Mouse (Mus musculus) heart, embryonic 14.5 days (tissue): ENCODE data around the gene Jund. TPM values are rescaled to one million over a fixed set of nuclear protein-coding genes. Genes with fewer than 3 reads are reported as not detected.

Experiments used
- ATAC-seq: fragments of 200-750 bp; cut with Nextera tagmentation; 2 replicates; pipeline ENCODE4 v1.8.0; 2017; ENCODE audit warnings: low read depth, moderate TSS enrichment; ENCODE audit not compliant: insufficient number of reproducible peaks, insufficient read depth, low FRiP score
- H3K27ac ChIP-seq, 2 experiments: fragments of 200-500 bp in 1 of 2; fragments of 300-500 bp in 1 of 2; sonication (generic) in 1 of 2; replicated peaks in 1 of 2; 2 replicates each; pipeline ENCODE4 v1.5.1; 2012 to 2014; ENCODE audit warnings: low read depth in 2 of 2, low read length in 2 of 2, control low read depth in 1 of 2, mild to moderate bottlenecking in 1 of 2, mixed read lengths in 1 of 2; ENCODE audit not compliant: control insufficient read depth in 1 of 2, insufficient read depth in 1 of 2
- H3K27me3 ChIP-seq: fragments of 300-500 bp; sonication (generic); 2 replicates; pipeline ENCODE4 v1.6.1; 2014; ENCODE audit warnings: mild to moderate bottlenecking, low read length, control low read depth; ENCODE audit not compliant: control insufficient read depth, insufficient read depth
- H3K36me3 ChIP-seq: fragments of 300-500 bp; sonication (generic); 2 replicates; pipeline ENCODE4 v1.6.1; 2014; ENCODE audit warnings: mild to moderate bottlenecking, control low read depth, low read length, mixed read lengths; ENCODE audit not compliant: control insufficient read depth, insufficient read depth
- H3K4me1 ChIP-seq, 2 experiments: fragments of 200-500 bp in 1 of 2; fragments of 300-500 bp in 1 of 2; sonication (generic) in 1 of 2; 2 replicates each; pipeline ENCODE4 v1.6.1; 2012 to 2014; ENCODE audit warnings: low read length in 2 of 2, control low read depth in 1 of 2, mixed read lengths in 1 of 2; ENCODE audit not compliant: control insufficient read depth in 2 of 2, insufficient read depth in 2 of 2
- H3K4me2 ChIP-seq: fragments of 300-500 bp; sonication (generic); 2 replicates; pipeline ENCODE4 v1.6.1; 2014; ENCODE audit warnings: mild to moderate bottlenecking, low read length
- H3K4me3 ChIP-seq, 2 experiments: fragments of 200-500 bp in 1 of 2; fragments of 300-500 bp in 1 of 2; sonication (generic) in 1 of 2; 2 replicates each; pipeline ENCODE4 v1.5.1; 2012 to 2014; ENCODE audit warnings: low read length in 2 of 2, mild to moderate bottlenecking in 2 of 2, control low read depth in 1 of 2, low read depth in 1 of 2, moderate library complexity in 1 of 2; ENCODE audit not compliant: control insufficient read depth in 1 of 2, insufficient read depth in 1 of 2
- H3K9ac ChIP-seq: fragments of 300-500 bp; sonication (generic); 2 replicates; pipeline ENCODE4 v1.6.1; 2014; ENCODE audit warnings: mild to moderate bottlenecking, low read length
- H3K9me3 ChIP-seq: fragments of 300-500 bp; sonication (generic); 2 replicates; pipeline ENCODE4 v1.6.1; 2016; ENCODE audit warnings: low read length, control low read depth; ENCODE audit not compliant: control insufficient read depth
- WGBS: fragments of 180-500 bp; shearing (Covaris S2); extraction: QIAGEN DNeasy Blood & Tissue Kit; methylation state at CpG from one replicate; pipeline ENCODE4 v1.1.7; 2014; 5-methylcytosine and 5-hydroxymethylcytosine counted together
- polyA plus RNA-seq: library from polyadenylated mRNA; unstranded; fragments of >200 nt; fragmentation: Nextera tagmentation; extraction: Ambion mirVana; gene quantifications from 2 replicates; pipeline ENCODE4 v1.2.1, GENCODE M21; 2014

Jund gene
- polyA plus RNA-seq, 1 experiment from 2014 or later = 137 TPM

GRCm38 (mm10) chr8:70682692-70683091, 16.1 kb upstream of the Jund start:
- Histone ChIP-seq H3K27me3 (no peaks in the 10 kb centered on the region), H3K36me3 (peaks cover 23% of the 10 kb centered on the region), H3K27ac (peak overlapping the region; percentile 88 to 96), H3K9me3 (no peaks in the 10 kb centered on the region), H3K4me2 (peak overlapping the region; percentile 57), H3K4me1 (peaks cover 3 to 16% of the 10 kb centered on the region in 2 experiments; a peak in 3 of 4 replicates), H3K9ac (peak overlapping the region; percentile 74), H3K4me3 (peak overlapping the region; percentile 5 to 6; a peak in 2 of 4 replicates)
- 0 out of 2 replicates have a peak, but pooled peaks have one; percentile 3 for ATAC-seq
- 50% methylated on average over 3 of the region's 3 CpGs for WGBS

GRCm38 (mm10) chr8:70684291-70684690, 14.5 kb upstream of the Jund start:
- no peak for ATAC-seq
- Histone ChIP-seq H3K9ac (no peak overlapping the region), H3K4me3 (no peak overlapping the region), H3K4me2 (no peak overlapping the region), H3K4me1 (peaks cover 3 to 16% of the 10 kb centered on the region in 2 experiments; a peak in 3 of 4 replicates), H3K36me3 (peaks cover 7% of the 10 kb centered on the region), H3K9me3 (no peaks in the 10 kb centered on the region), H3K27ac (no peak overlapping the region), H3K27me3 (no peaks in the 10 kb centered on the region)
- 45% methylated on average over 7 of the region's 7 CpGs for WGBS

GRCm38 (mm10) chr8:70687576-70687975, 11.2 kb upstream of the Jund start:
- no peak for ATAC-seq
- H3K4me3 ChIP-seq = no peak overlapping the region
- H3K4me1 ChIP-seq = peaks cover 13 to 14% of the 10 kb centered on the region in 2 experiments
- H3K9ac ChIP-seq = no peak overlapping the region
- H3K4me2 ChIP-seq = no peak overlapping the region
- WGBS = 72% methylated on average over 8 of the region's 8 CpGs
- H3K27ac ChIP-seq = no peak overlapping the region
- H3K9me3 ChIP-seq = no peaks in the 10 kb centered on the region
- no peaks in the 10 kb centered on the region for H3K27me3 ChIP-seq
- no peaks in the 10 kb centered on the region for H3K36me3 ChIP-seq

- WGBS = 87% methylated on average over 3 of the region's 3 CpGs
- no peaks in the 10 kb centered on the region for H3K27me3 ChIP-seq
- H3K9me3 ChIP-seq = no peaks in the 10 kb centered on the region
- no peak overlapping the region for H3K27ac ChIP-seq
- H3K4me2 ChIP-seq = no peak overlapping the region
- no peak overlapping the region for H3K9ac ChIP-seq
- ATAC-seq = no peak
- H3K36me3 ChIP-seq = no peaks in the 10 kb centered on the region
- no peak overlapping the region for H3K4me3 ChIP-seq
- H3K4me1 ChIP-seq = peaks cover 11% of the 10 kb centered on the region in 2 experiments
Observed at GRCm38 (mm10) chr8:70688136-70688535, 10.6 kb upstream of the Jund start.

- 71% methylated on average over 5 of the region's 5 CpGs for WGBS
- 0 out of 2 replicates have a peak overlapping the region, but pooled peaks have one; percentile 25 for H3K9ac ChIP-seq
- H3K4me2 ChIP-seq = no peak overlapping the region
- ATAC-seq = no peak
- no peaks in the 10 kb centered on the region for H3K9me3 ChIP-seq
- H3K4me1 ChIP-seq = peaks cover 11 to 16% of the 10 kb centered on the region in 2 experiments
- no peak overlapping the region for H3K4me3 ChIP-seq
- H3K27me3 ChIP-seq = no peaks in the 10 kb centered on the region
- H3K36me3 ChIP-seq = no peaks in the 10 kb centered on the region
- H3K27ac ChIP-seq = no peak overlapping the region
Observed at GRCm38 (mm10) chr8:70689892-70690390, 8.8 kb upstream of the Jund start.

- peak overlapping the region; percentile 72 for H3K4me2 ChIP-seq
- H3K36me3 ChIP-seq = no peaks in the 10 kb centered on the region
- peak overlapping the region; percentile 72 for H3K9ac ChIP-seq
- 82% methylated on average over 4 of the region's 4 CpGs for WGBS
- no peak for ATAC-seq
- H3K9me3 ChIP-seq = no peaks in the 10 kb centered on the region
- peaks cover 22 to 29% of the 10 kb centered on the region in 2 experiments for H3K4me1 ChIP-seq
- no peak overlapping the region; a peak in 1 of 4 replicates for H3K27ac ChIP-seq
- no peaks in the 10 kb centered on the region for H3K27me3 ChIP-seq
- peak overlapping the region in 1 of 2 experiments; percentile 33; a peak in 1 of 4 replicates for H3K4me3 ChIP-seq
Observed at GRCm38 (mm10) chr8:70691230-70691629, 7.5 kb upstream of the Jund start.

GRCm38 (mm10) chr8:70691727-70692231, 7.0 kb upstream of the Jund start:
- peak overlapping the region; percentile 72 for H3K9ac ChIP-seq
- peaks cover 24 to 35% of the 10 kb centered on the region in 2 experiments for H3K4me1 ChIP-seq
- no peak overlapping the region; a peak in 1 of 4 replicates for H3K27ac ChIP-seq
- no peaks in the 10 kb centered on the region for H3K9me3 ChIP-seq
- H3K36me3 ChIP-seq = no peaks in the 10 kb centered on the region
- H3K4me2 ChIP-seq = peak overlapping the region; percentile 72
- no peak for ATAC-seq
- WGBS = 1% methylated on average over 20 of the region's 20 CpGs
- no peaks in the 10 kb centered on the region for H3K27me3 ChIP-seq
- peak overlapping the region; percentile 33 to 38 for H3K4me3 ChIP-seq

GRCm38 (mm10) chr8:70693636-70694035, 5.1 kb upstream of the Jund start:
- H3K4me3 ChIP-seq = no peak overlapping the region
- ATAC-seq = no peak
- no peak overlapping the region for H3K27ac ChIP-seq
- 64% methylated on average over 5 of the region's 5 CpGs for WGBS
- H3K4me1 ChIP-seq = peaks cover 39 to 49% of the 10 kb centered on the region in 2 experiments
- H3K9me3 ChIP-seq = no peaks in the 10 kb centered on the region
- H3K36me3 ChIP-seq = no peaks in the 10 kb centered on the region
- H3K27me3 ChIP-seq = no peaks in the 10 kb centered on the region
- no peak overlapping the region for H3K4me2 ChIP-seq
- H3K9ac ChIP-seq = no peak overlapping the region
